Mouse (Mus musculus) embryonic stem cell, embryonic (primary cell): ENCODE results near the gene Mov10.
"Not testable (repeated sequence)": the region's sequence is repeated elsewhere in the genome, so short reads cannot be mapped to it uniquely, and the experiment has no call there.

ENCODE experiments used
- CTCF ChIA-PET, 4 experiments: fragments of 300-600 bp in 2 of 4; fragments of 350-600 bp in 2 of 4; sonication (Branson Sonifier 250); formaldehyde crosslinking; loops; one replicate each; lab custom pipeline; 2022; ENCODE audit warnings: inconsistent platforms in 2 of 4; lab: Charles Lee
- POLR2A ChIA-PET, 4 experiments: fragments of 300-600 bp in 2 of 4; fragments of 350-600 bp in 2 of 4; sonication (Branson Sonifier 250); formaldehyde crosslinking; loops; one replicate each; lab custom pipeline; 2022; ENCODE audit warnings: antibody characterized with exemption in 4 of 4, inconsistent platforms in 1 of 4; lab: Charles Lee

Mov10 gene

GRCm38 (mm10) chr3:104817481-104817990 lies 827 bp downstream of the Mov10 start:
- ChIA-PET CTCF (interaction anchor here in 2 of 4 experiments (1.5 kb wide), 2 partner anchors 29 to 59 kb away, joined by 3 to 7 read pairs; partner anchors contain the start of gene Rhoc (in 1 of the 2)), POLR2A (interaction anchor here in 3 of 4 experiments (0.8 to 6.1 kb wide), 30 partner anchors 10 to 363 kb away, joined by 3 to 62 read pairs (median 4); partner anchors contain the start of genes Capza1 (in 3 of the 3), Rhoc (in 3 of the 3) and St7l (in 2 of the 3))

DNA sequence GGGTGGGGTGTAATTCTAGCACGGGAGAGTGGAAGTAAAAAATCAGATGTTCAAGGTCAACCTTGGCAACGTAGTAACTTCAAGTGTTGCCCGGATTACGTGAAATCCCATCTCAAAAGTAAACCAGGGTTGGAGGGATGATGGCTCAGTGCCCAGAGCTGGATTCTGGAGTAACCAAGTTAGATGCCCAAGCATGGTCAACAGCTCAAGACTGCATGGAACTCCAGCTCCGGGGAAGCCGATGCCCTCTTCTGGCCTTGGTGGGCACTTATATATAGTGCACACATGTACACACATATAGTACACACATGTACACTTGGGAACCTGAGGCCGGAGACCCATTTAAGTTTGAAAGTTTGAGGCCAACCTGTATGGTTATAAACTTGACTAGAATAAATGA lies 2.2 kb downstream of the Mov10 start:
- POLR2A ChIA-PET = interaction anchor here (0.7 to 6.1 kb wide), 39 partner anchors 9 to 609 kb away, joined by 3 to 62 read pairs (median 6); partner anchors contain the start of genes Capza1 (in 3 of the 4), Ppm1j (in 3 of the 4), Rhoc (in 3 of the 4) and Fam19a3 (in 2 of the 4)

GRCm38 (mm10) chr3:104815346-104815745 lies 3.0 kb downstream of the Mov10 start:
- POLR2A ChIA-PET = interaction anchor here (0.5 to 6.1 kb wide), 60 partner anchors 8 to 1612 kb away, joined by 3 to 62 read pairs (median 5); partner anchors contain the start of genes Capza1 (in 4 of the 4), Fam19a3 (in 3 of the 4), Ppm1j (in 3 of the 4) and St7l (in 3 of the 4)
- CTCF ChIA-PET = interaction anchor here (0.6 to 2.3 kb wide), 15 partner anchors 10 to 244 kb away, joined by 3 to 17 read pairs (median 4); partner anchors contain the start of genes Fam19a3 (in 1 of the 4) and Rhoc (in 1 of the 4)

More for the DNA sequence above, 2.2 kb downstream of the Mov10 start:
- CTCF ChIA-PET = interaction anchor here in 3 of 4 experiments (0.6 to 2.3 kb wide), 9 partner anchors 27 to 102 kb away, joined by 3 to 17 read pairs (median 5); partner anchors contain the start of genes Fam19a3 (in 1 of the 3) and Rhoc (in 1 of the 3)

DNA sequence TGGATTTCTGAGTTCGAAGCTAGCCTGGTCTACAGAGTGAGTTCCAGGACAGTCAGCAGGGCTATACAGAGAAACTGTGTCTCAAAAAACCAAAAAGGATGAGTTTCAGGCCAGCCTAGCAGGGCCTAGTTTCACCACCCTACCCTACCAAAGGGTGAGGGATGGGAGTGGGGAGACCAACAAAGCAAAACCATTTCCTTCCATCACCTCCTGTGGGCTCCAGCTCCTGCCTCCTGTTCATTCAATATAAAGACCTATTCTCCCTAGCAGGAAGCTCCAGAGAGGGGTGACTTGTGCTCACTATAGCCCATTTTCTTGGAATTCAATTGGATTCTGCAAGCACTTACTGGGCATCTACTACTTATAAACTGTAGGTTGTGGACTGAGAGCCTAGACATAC lies 3.6 kb downstream of the Mov10 start:
- CTCF ChIA-PET = interaction anchor here (1.0 to 2.3 kb wide), 9 partner anchors 26 to 244 kb away, joined by 3 to 17 read pairs (median 5); partner anchors contain the start of gene Rhoc (in 1 of the 4)

GRCm38 (mm10) chr3:104813227-104813626 lies 5.1 kb downstream of the Mov10 start:
- CTCF ChIA-PET = not testable (repeated sequence)
- POLR2A ChIA-PET = interaction anchor here in 2 of 4 experiments (1.1 to 6.1 kb wide), 4 partner anchors 16 to 51 kb away, joined by 3 to 62 read pairs (median 48); partner anchors contain the start of genes Rhoc (in 2 of the 2) and Capza1 (in 1 of the 2)

More for the DNA sequence above, 3.6 kb downstream of the Mov10 start:
- POLR2A ChIA-PET = interaction anchor here (0.5 to 6.1 kb wide), 40 partner anchors 9 to 1611 kb away, joined by 3 to 62 read pairs (median 6); partner anchors contain the start of genes Capza1 (in 3 of the 4), Fam19a3 (in 3 of the 4), Ppm1j (in 3 of the 4) and Rhoc (in 2 of the 4)

GRCm38 (mm10) chr3:104812254-104812653 lies 6.1 kb downstream of the Mov10 start:
- CTCF ChIA-PET = interaction anchor here in 2 of 4 experiments (0.5 to 1.5 kb wide), 4 partner anchors 18 to 266 kb away, joined by 3 to 12 read pairs (median 4); partner anchors contain the start of genes Fam19a3 (in 1 of the 2) and Ppm1j (in 1 of the 2)

GRCm38 (mm10) chr3:104811752-104812151 lies 6.6 kb downstream of the Mov10 start:
- ChIA-PET CTCF (interaction anchor here in 2 of 4 experiments (0.5 to 1.5 kb wide), 4 partner anchors 17 to 265 kb away, joined by 3 to 12 read pairs (median 4); partner anchors contain the start of genes Fam19a3 (in 1 of the 2) and Ppm1j (in 1 of the 2)), POLR2A (interaction anchor here in 2 of 4 experiments (1.0 to 2.1 kb wide), 15 partner anchors 9 to 172 kb away, joined by 3 to 13 read pairs (median 6); partner anchors contain the start of genes Capza1 (in 2 of the 2), Rhoc (in 2 of the 2), St7l (in 2 of the 2) and Fam19a3 (in 1 of the 2))

More at GRCm38 (mm10) chr3:104812254-104812653, 6.1 kb downstream of the Mov10 start:
- POLR2A ChIA-PET = interaction anchor here in 2 of 4 experiments (1.0 to 2.1 kb wide), 11 partner anchors 9 to 52 kb away, joined by 3 to 13 read pairs (median 7); partner anchors contain the start of genes Rhoc (in 2 of the 2), Capza1 (in 1 of the 2), Fam19a3 (in 1 of the 2) and Ppm1j (in 1 of the 2)

GRCm38 (mm10) chr3:104805539-104805938 lies 12.8 kb downstream of the Mov10 start:
- CTCF ChIA-PET = interaction anchor here in 2 of 4 experiments (0.6 to 1.6 kb wide), 2 partner anchors 10 to 37 kb away, joined by 3 to 4 read pairs; no protein-coding TSS in a partner anchor
- POLR2A ChIA-PET = interaction anchor here in 2 of 4 experiments (0.7 to 1.2 kb wide), 9 partner anchors 10 to 166 kb away, joined by 3 to 8 read pairs (median 5); partner anchors contain the start of genes Mov10 (in 1 of the 2) and Rhoc (in 1 of the 2)

GRCm38 (mm10) chr3:104804312-104804711 lies 14.1 kb downstream of the Mov10 start:
- CTCF ChIA-PET = interaction anchor here in 1 of 4 experiments (1.6 kb wide), 1 partner anchor 11 kb away, joined by 3 read pairs; no protein-coding TSS in a partner anchor
- POLR2A ChIA-PET = interaction anchor here in 1 of 4 experiments (1.0 kb wide), 1 partner anchor 14 kb away, joined by 5 read pairs; the partner anchor contains the start of gene Mov10

- ChIA-PET POLR2A (interaction anchor here (0.6 to 2.0 kb wide), 7 partner anchors 11 to 63 kb away, joined by 3 to 6 read pairs (median 4); partner anchors contain the start of genes Capza1 (in 1 of the 4) and St7l (in 1 of the 4)), CTCF (no interaction called here)
Measured at GRCm38 (mm10) chr3:104801481-104801880, 16.9 kb downstream of the Mov10 start.

DNA sequence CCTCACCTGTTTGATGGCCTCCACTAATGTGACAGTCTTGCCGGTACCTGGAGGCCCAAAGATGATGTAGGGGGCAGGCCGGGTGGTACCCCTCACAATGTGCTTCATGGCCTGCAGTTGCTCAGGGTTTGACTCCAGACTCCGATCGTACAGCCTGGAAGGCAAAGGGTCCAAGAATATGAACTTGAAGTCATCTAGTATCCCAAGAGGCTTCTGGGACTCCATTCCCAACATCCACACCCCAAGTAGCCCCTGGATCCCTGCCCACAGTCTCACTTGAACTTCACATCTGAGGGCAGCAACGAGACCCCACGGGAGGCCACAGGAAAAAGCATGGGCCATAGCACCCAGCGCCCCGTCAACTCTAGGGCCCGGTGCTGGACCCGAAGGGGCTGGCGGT lies 17.7 kb downstream of the Mov10 start:
- CTCF ChIA-PET = no interaction called here
- POLR2A ChIA-PET = interaction anchor here in 3 of 4 experiments (0.5 to 1.7 kb wide), 5 partner anchors 10 to 166 kb away, joined by 3 to 9 read pairs (median 4); partner anchors contain the start of genes Capza1 (in 1 of the 3) and St7l (in 1 of the 3)

DNA sequence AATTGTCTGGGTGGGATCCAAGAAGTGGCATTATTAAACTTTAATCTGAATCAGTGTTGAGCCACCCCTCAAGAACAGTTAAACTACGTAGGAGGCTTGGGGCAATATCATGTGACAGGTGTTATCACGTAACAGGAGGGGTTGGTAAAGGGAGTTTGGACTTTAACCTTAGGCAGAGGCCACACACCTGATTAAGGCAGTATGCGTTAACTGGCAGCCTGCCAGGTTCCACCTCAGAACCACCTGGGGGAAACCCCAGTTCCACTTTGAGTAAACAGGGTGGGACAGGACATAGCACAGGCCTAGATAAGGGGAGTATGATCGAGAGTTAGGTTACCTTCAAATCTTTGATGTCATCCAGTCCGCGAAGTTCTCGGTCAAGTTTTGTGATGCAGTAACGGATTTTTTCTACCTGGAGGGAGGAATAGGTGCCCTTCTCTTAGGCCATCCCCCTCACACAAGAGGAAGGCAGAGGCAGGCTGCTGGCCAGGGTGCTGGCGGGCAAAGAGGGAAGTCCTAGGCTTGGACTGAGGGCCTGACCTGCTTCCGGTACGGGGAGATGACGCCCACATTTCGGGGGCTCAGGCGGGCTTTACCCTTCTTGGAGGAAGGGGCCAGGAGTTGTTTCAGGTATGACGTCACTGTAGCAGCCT lies 21.8 kb downstream of the Mov10 start:
- ChIA-PET POLR2A (interaction anchor here in 2 of 4 experiments (0.9 to 3.4 kb wide), 8 partner anchors 9 to 68 kb away, joined by 3 to 34 read pairs (median 6); partner anchors contain the start of genes Capza1 (in 2 of the 2), St7l (in 2 of the 2) and Mov10 (in 1 of the 2)), CTCF (no interaction called here)

DNA sequence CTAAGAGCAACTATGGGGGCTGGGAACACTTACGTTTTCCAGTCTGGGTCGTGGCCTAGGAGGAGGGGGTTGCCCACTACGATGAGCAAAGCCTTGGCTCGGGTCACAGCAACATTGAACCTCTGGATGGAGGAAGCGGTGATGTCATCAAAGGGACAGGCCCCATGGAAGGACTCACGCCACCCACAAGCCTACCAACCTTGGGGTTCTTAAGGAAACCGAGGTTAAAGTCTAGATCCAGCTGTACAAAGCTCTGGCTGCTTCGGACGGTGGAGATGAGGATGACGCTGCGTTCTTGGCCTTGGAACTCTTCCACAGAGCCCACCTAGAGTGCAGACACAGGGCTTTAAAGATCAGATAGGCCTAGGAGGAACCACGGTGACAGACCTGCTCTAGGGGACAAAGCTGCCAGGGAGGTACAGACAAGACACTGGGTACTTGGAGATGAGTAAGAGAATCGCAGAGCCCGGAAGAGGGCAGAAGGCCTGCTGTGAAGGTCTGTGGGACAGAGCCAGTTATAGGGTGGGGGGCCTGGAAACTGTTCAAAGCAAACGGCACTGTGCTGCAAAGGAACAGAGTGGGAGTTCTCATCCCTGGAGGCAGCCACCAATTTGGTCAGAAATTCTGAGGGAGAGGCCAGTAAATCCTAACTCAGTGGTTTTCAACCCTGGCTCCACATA lies 22.6 kb downstream of the Mov10 start:
- POLR2A ChIA-PET = interaction anchor here in 2 of 4 experiments (0.9 to 3.4 kb wide), 7 partner anchors 9 to 68 kb away, joined by 3 to 34 read pairs (median 8); partner anchors contain the start of genes Capza1 (in 1 of the 2), Mov10 (in 1 of the 2) and St7l (in 1 of the 2)
- CTCF ChIA-PET = interaction anchor here in 2 of 4 experiments (0.6 to 0.7 kb wide), 2 partner anchors 15 to 148 kb away, joined by 3 read pairs; partner anchors contain the start of gene Ppm1j (in 1 of the 2)

GRCm38 (mm10) chr3:104794953-104795470 lies 23.4 kb downstream of the Mov10 start:
- ChIA-PET CTCF (interaction anchor here (0.6 to 1.4 kb wide), 11 partner anchors 13 to 1195 kb away, joined by 3 to 7 read pairs (median 3); partner anchors contain the start of genes Fam19a3 (in 2 of the 4), Capza1 (in 1 of the 4), Ppm1j (in 1 of the 4) and St7l (in 1 of the 4)), POLR2A (interaction anchor here (0.6 to 3.4 kb wide), 25 partner anchors 8 to 991 kb away, joined by 3 to 34 read pairs (median 5); partner anchors contain the start of genes Fam19a3 (in 3 of the 4), Ppm1j (in 3 of the 4), Capza1 (in 2 of the 4) and Mov10 (in 2 of the 4))
